Mouse (Mus musculus) ES-Bruce4 (cell line): ENCODE measurements around the gene Aspscr1. TPM values are rescaled to one million over a fixed set of nuclear protein-coding genes. Genes with fewer than 3 reads are reported as not detected.

Experiments
- H3K27ac ChIP-seq: 2 replicates; pipeline ENCODE4 v1.5.1; 2012; ENCODE audit warnings: low read length, inconsistent platforms; ENCODE audit not compliant: insufficient read depth
- H3K27me3 ChIP-seq: 2 replicates; pipeline ENCODE4 v1.6.1; 2012; ENCODE audit warnings: mild to moderate bottlenecking, low read length, inconsistent platforms; ENCODE audit not compliant: control insufficient read depth, poor library complexity, insufficient read depth, severe bottlenecking
- H3K36me3 ChIP-seq: 2 replicates; pipeline ENCODE4 v1.6.1; 2012; ENCODE audit warnings: inconsistent platforms, mild to moderate bottlenecking, low read length, moderate library complexity; ENCODE audit not compliant: control insufficient read depth, poor library complexity, insufficient read depth, severe bottlenecking
- H3K4me1 ChIP-seq: one replicate; pipeline ENCODE4 v1.8.1; 2011; ENCODE audit warnings: low read length; ENCODE audit not compliant: control insufficient read depth, insufficient read depth
- H3K4me3 ChIP-seq: 2 replicates; pipeline ENCODE4 v1.5.1; 2011; ENCODE audit warnings: low read depth, mild to moderate bottlenecking, low read length
- H3K9ac ChIP-seq: 2 replicates; pipeline ENCODE4 v1.6.1; 2012; ENCODE audit warnings: low read depth, mild to moderate bottlenecking, inconsistent platforms; ENCODE audit not compliant: poor library complexity, severe bottlenecking
- H3K9me3 ChIP-seq: replicated peaks from 2 replicates; pipeline ENCODE4 v1.6.1; 2012; ENCODE audit warnings: mild to moderate bottlenecking, low read length, inconsistent platforms; ENCODE audit not compliant: control insufficient read depth, poor library complexity, insufficient read depth, severe bottlenecking
- CTCF ChIP-seq: IDR thresholded peaks from one replicate; pipeline ENCODE4 v1.8.1; 2011; ENCODE audit warnings: low read depth, low read length
- EP300 ChIP-seq: IDR thresholded peaks from 2 replicates; pipeline ENCODE4 v1.6.1; 2011; ENCODE audit warnings: low read depth, low read length; ENCODE audit not compliant: insufficient read depth
- POLR2A ChIP-seq: IDR thresholded peaks from one replicate; pipeline ENCODE4 v1.8.1; 2011; ENCODE audit warnings: low read length; ENCODE audit not compliant: insufficient read depth
- polyA plus RNA-seq: library from polyadenylated mRNA; stranded (reverse); fragments of >200 nt; gene quantifications from 2 replicates; pipeline ENCODE4 v1.2.4, GENCODE M21; 2011; ENCODE audit warnings: low read depth; ENCODE audit not compliant: missing spikeins, insufficient read depth, insufficient read length

The Aspscr1 gene
- polyA plus RNA-seq, 1 experiment, result 50.8 TPM

GRCm38 (mm10) chr11:120719841-120720376 lies 47.1 kb downstream of the Aspscr1 start:
- H3K36me3 ChIP-seq, result 0 out of 2 replicates have a peak, but pooled peaks cover under 1% of the 10 kb centered on the region

GRCm38 (mm10) chr11:120720450-120720849 lies 47.7 kb downstream of the Aspscr1 start:
- no peaks in the 10 kb centered on the region for H3K9me3 ChIP-seq
- peaks cover 6% of the 10 kb centered on the region; the same call in 1 of the 2 replicates for H3K36me3 ChIP-seq
- H3K27ac ChIP-seq, result no peak overlapping the region
- peak overlapping the region; percentile 64 for H3K4me3 ChIP-seq
- H3K27me3 ChIP-seq, result no peaks in the 10 kb centered on the region
- no peak for TF ChIP-seq POLR2A
- TF ChIP-seq CTCF, result peak; percentile 97
- H3K4me1 ChIP-seq, result no peaks in the 10 kb centered on the region
- H3K9ac ChIP-seq, result 0 out of 2 replicates have a peak overlapping the region, but pooled peaks have one; percentile 57

More at GRCm38 (mm10) chr11:120719841-120720376, 47.1 kb downstream of the Aspscr1 start:
- H3K4me1 ChIP-seq, result no peaks in the 10 kb centered on the region
- no peak overlapping the region for H3K27ac ChIP-seq
- TF ChIP-seq POLR2A, result no peak
- TF ChIP-seq CTCF, result no peak
- TF ChIP-seq EP300, result no peak
- no peaks in the 10 kb centered on the region for H3K9me3 ChIP-seq
- no peaks in the 10 kb centered on the region for H3K27me3 ChIP-seq
- H3K4me3 ChIP-seq, result no peak overlapping the region
- no peak overlapping the region for H3K9ac ChIP-seq

GRCm38 (mm10) chr11:120721124-120722066 lies 48.6 kb downstream of the Aspscr1 start, which contains the start of gene Rac3:
TSS of gene Rac3 (plus strand) at chr11:120721470.
- H3K9ac ChIP-seq, result peak within 1 kb of the TSS; percentile 57
- peak within 1 kb of the TSS; percentile 64 for H3K4me3 ChIP-seq
- no peak within 1 kb of the TSS for H3K27ac ChIP-seq
- TF ChIP-seq CTCF, result no peak
- no peak for TF ChIP-seq EP300
- H3K27me3 ChIP-seq, result no peaks in the 10 kb centered on the region
- peaks cover 9% of the 10 kb centered on the region for H3K36me3 ChIP-seq
- H3K4me1 ChIP-seq, result no peaks in the 10 kb centered on the region
- H3K9me3 ChIP-seq, result no peaks in the 10 kb centered on the region

- Histone ChIP-seq H3K27ac (no peak overlapping the region), H3K4me1 (no peaks in the 10 kb centered on the region), H3K36me3 (peaks cover 9% of the 10 kb centered on the region), H3K27me3 (no peaks in the 10 kb centered on the region), H3K4me3 (peak overlapping the region; percentile 64), H3K9me3 (no peaks in the 10 kb centered on the region), H3K9ac (peak overlapping the region; percentile 57)
- no peak for TF ChIP-seq POLR2A
- TF ChIP-seq CTCF, result no peak
- TF ChIP-seq EP300, result no peak
These were observed 49.4 kb downstream of the Aspscr1 start for GRCm38 (mm10) chr11:120722067-120722630.

GRCm38 (mm10) chr11:120722761-120723382 lies 50.1 kb downstream of the Aspscr1 start:
- no peak overlapping the region for H3K9ac ChIP-seq
- H3K27me3 ChIP-seq, result no peaks in the 10 kb centered on the region
- no peak overlapping the region for H3K27ac ChIP-seq
- no peaks in the 10 kb centered on the region for H3K4me1 ChIP-seq
- peaks cover 9% of the 10 kb centered on the region for H3K36me3 ChIP-seq
- no peak for TF ChIP-seq CTCF
- no peak for TF ChIP-seq EP300
- TF ChIP-seq POLR2A, result no peak
- H3K9me3 ChIP-seq, result no peaks in the 10 kb centered on the region
- H3K4me3 ChIP-seq, result no peak overlapping the region
